Comparison of ENCODE assay signal across 8 mouse cellular contexts in the genomic region with DNA sequence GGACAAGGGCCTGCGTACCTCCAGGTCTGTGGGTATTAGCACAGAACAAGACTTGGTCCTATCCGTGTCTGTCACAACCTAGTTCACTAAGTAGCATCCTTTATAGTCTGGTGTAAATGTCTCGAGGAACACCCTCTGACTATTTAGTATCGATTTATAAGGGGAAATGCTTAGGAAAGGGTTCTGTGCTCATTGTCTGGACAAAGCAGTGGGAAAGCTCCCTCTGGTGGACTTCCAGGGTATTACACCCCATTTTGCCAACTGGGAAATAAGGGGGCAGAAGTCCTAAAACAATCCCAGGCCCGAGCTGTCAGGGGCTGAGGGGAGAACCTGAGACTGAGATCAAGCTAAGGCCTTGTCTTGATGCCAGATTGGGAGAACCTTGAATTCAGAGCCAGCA. TPM values are rescaled to one million over a fixed set of nuclear protein-coding genes. Genes with fewer than 3 reads are reported as not detected.
A peak's percentile ranks its signal among the peaks of the same experiment; 100 is the strongest.
DNase-seq lines count a peak whose midpoint lies in the region; TF ChIP-seq lines count a peak whose summit lies in the region.

No protein-coding gene starts in this region.

- no peaks in the 10 kb centered on the region for H3K4me1 ChIP-seq in lung, adult 2 months (ENCODE audit: control insufficient read depth, insufficient read depth, low read length)

- TF ChIP-seq POLR2A in lung, adult 2 months (IDR thresholded peaks at IDR 0.05; ENCODE audit: borderline replicate concordance, extremely low read depth, low read depth, low read length): no peak

- no peak overlapping the region for H3K4me3 ChIP-seq in gastrocnemius, adult 2 months
- H3K4me3 ChIP-seq in lung, adult 2 months (replicated peaks; ENCODE audit: extremely low read depth, low read depth, low read length): no peak overlapping the region

- intact Hi-C loops in gastrocnemius, adult 2 months (cut with DNase I): no loop called here

- peak; percentile 66 for DNase-seq in CD4-positive helper T cell, adult 2 months (ENCODE audit: low read depth, low spot score)
- DNase-seq in R1 (ENCODE audit: low read depth, low spot score): peak; percentile 86
- peak; percentile 90 to 94 for DNase-seq in cerebellum, postnatal 10 days
- DNase-seq in gastrocnemius, adult 2 months: peak; percentile 69
- DNase-seq in kidney, adult 9 months: peak; percentile 77
- peak; percentile 69 for DNase-seq in lung, adult 2 months
- DNase-seq in ovary, postnatal 14 days (ENCODE audit: low spot score): peak; percentile 82
- peak; percentile 69 for DNase-seq in thymus, postnatal 14 days

- 21% methylated on average over 5 of the region's 5 CpGs for WGBS in lung, adult 2 months

- H3K27ac ChIP-seq in gastrocnemius, adult 2 months: no peak overlapping the region

- peak; percentile 94 for TF ChIP-seq CTCF in gastrocnemius, adult 2 months (IDR thresholded peaks at IDR 0.05)
- TF ChIP-seq CTCF in lung, adult 2 months (IDR thresholded peaks at IDR 0.05; ENCODE audit: insufficient read depth, low read length): peak; percentile 64

RNA-seq across cellular contexts. Expression of a gene that starts 10.3 kb away (rescaled TPM):
- 10 to 100 TPM; 42.6 to 43.8 TPM for total RNA-seq in gastrocnemius, adult 2 months (2021)
- polyA plus RNA-seq in lung, adult 2 months (2012; rRNA removed): 73.2 and 99.8 TPM in 2 replicates

RNA-seq across cellular contexts. Expression of a gene that starts 10.3 kb away (rescaled TPM):
- total RNA-seq in gastrocnemius, adult 2 months (2021): 1 to 10 TPM; 1.2 to 1.8 TPM
- 2.8 and 3.1 TPM in 2 replicates for polyA plus RNA-seq in lung, adult 2 months (2012; rRNA removed)

RNA-seq across cellular contexts. Expression of a gene that starts 16.2 kb away (rescaled TPM):
- total RNA-seq in gastrocnemius, adult 2 months (2021): 10 to 100 TPM; 13.6 to 16.7 TPM
- 210 and 267 TPM in 2 replicates for polyA plus RNA-seq in lung, adult 2 months (2012; rRNA removed)

RNA-seq across cellular contexts. Expression of a gene that starts 22.4 kb away (rescaled TPM):
- total RNA-seq in gastrocnemius, adult 2 months (2021): 10 to 100 TPM; 13.0 to 15.2 TPM
- 48.5 and 60.3 TPM in 2 replicates for polyA plus RNA-seq in lung, adult 2 months (2012; rRNA removed)

RNA-seq across cellular contexts. Expression of a gene that starts 33.7 kb away (rescaled TPM):
- 1 to 10 TPM; 1.5 to 2.3 TPM for total RNA-seq in gastrocnemius, adult 2 months (2021)
- 8.3 and 9.6 TPM in 2 replicates for polyA plus RNA-seq in lung, adult 2 months (2012; rRNA removed)
